Mouse (Mus musculus) left cerebral cortex, adult 9 months (tissue): Measurements from ENCODE around the gene Eepd1.

Experiments
- DNase-seq, 2 experiments: peaks; one replicate each; pipeline ENCODE4 v3.0.0; 2022; ENCODE audit warnings: low spot score in 2 of 2

Eepd1 gene

DNA sequence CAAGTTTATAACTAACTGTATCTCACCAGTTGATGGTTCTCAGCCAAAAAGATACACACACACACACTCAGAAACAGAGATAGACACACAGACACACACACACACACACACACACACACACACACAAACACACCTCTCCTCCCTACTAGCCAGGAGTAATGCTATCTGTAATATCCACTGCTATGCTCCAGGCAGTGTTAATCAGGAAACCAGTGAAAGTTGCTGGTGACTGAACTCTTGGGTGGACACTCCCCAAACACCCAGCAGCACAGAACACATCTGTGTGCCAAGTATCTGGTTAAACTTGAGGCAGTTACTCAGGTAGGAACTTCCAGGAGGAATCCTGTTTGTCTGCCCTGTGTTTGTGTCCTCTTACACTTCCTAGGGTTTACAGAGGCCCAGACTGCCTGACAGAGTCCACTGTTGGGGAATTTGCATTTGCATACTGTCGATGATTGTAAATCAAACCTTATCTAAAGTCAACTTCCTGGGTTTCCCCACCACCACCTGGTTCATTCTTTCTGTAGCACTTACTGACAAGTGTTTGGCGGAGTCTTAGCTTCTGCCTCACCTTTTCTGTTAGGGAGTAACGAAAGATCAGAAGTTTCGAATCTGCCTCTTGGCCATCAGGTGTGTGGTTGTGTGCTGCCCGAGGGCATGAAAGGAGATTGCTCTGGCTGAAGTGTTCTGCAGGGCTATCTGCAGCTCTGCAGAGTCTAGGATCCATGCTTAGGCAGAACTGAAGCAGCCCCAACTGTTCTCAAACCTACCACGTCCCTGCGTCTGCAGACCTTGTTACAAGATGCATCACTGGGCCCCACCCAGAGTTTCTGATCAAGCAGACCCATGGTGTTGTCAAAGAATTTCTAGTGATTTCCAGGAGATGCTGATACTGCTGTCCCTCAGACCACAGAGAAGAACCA is 97.6 kb downstream of the Eepd1 start:
- DNase-seq: no peak

DNA sequence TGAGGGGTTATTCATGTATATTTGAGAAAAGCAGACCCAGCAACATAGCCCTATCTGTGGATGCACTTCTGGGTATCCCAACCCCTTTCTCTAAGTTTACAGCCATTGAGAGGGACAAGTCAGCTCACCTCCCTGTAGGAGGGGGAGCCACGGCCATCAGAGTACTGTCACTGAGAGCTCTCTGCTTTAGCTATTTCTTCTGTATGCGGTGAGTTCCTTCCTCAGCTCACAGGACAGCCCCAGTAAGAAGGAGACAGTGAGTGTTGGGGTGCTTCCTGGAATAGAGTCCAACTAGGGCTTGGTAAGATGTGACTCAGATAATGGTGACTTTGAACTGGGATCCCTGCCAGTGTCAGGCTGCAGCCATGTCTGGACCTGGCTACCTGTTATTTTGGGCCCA is 102.3 kb downstream of the Eepd1 start:
- DNase-seq: no peak

- DNase-seq: no peak
Observed at GRCm38 (mm10) chr9:25585614-25586013, 104.3 kb downstream of the Eepd1 start.

- no peak for DNase-seq
Observed at GRCm38 (mm10) chr9:25588581-25588980, 107.2 kb downstream of the Eepd1 start.

DNA sequence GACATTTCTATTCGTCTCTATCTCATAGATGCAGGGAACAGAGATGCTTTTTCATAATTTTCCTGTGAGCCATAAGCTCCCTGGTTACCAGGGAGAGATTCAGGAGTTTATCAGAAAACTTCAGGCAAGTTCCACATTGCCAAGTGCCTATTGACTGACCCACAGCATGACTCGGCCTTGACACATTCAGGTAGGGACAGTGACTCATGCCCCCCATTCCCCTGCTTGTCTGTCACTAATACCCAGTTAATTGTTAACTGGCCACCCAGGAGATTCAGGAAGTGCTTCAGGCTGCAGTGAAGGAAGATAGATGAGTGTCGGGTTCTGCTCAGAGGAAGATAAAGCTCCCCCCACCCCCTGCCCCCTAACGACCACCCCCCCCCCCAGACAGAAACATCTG is 109.4 kb downstream of the Eepd1 start:
- DNase-seq: no peak

DNA sequence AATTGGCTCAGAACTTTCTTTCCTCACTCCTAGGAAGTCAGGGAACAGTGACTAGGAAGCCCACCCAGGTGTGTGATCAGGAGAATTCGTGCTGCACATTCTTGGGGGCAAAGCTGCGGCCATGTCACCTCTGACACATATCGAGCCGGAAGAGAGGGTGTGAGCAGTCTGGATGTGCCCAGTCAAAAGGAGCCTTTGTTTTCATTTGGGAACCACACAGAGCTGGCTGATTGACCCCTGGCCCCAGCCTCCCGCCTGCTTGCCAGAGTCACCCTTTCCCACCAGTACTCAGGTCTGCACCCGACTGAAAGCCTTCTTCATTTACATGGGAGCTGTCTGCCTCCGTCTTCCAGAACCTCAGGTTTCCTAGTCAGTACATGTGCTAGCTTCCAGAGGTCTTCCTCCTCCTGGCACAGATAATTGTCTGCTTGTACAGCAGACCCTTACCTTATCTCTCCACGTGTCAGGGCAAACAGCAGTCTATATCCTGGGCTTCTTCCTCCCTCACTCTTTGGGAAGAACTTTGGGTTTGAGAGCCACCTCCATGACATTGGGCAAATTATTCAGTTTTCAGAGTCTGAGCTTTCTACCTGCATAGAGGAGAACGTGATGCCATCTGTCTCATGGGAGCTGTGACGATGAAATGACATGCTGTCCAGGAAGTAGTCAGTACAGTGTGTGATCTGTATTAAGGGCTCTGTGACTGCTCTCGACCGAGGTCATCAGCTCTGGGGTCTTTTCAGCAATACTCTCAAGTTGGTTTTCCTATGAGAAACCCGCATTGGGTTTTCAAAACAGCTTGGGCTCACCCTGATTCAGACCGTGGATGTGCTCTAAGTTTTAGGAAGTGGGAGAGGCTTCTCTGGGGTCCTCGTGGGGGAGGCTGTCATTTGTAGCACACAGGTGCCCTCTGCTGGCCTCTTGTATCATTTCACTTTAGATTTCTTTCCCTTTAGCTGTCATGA is 110.3 kb downstream of the Eepd1 start:
- DNase-seq: no peak

DNA sequence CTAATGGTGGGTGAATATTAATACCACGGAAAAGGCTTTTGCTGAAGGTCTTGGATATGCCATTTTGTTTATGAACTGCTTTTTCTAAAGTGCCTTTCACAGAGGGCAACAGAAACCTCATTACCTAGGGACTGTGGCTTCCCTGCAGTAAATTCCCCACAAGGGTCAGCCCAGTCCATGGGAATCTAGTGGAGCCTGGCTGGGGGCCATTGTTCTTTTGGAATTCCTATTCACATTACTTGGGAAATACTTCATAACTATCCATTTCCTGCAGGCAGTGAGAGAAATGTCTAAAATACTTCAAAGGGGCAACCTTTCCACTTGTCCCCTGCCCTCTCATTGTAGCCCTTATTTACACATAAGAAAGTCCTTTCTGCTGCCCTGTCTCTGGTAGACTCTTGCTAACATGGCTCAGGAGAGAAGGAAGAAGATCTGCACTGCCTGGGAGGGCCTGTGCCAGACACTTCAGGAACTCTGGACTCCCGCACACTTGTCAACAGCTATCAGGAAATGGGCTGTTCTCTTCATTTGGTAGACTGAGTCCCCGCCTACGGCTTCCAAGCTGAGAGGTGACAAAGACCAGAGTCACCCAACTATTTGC is 111.1 kb downstream of the Eepd1 start:
- DNase-seq: no peak

- no peak for DNase-seq
Observed at GRCm38 (mm10) chr9:25624744-25625143, 143.4 kb downstream of the Eepd1 start.

DNA sequence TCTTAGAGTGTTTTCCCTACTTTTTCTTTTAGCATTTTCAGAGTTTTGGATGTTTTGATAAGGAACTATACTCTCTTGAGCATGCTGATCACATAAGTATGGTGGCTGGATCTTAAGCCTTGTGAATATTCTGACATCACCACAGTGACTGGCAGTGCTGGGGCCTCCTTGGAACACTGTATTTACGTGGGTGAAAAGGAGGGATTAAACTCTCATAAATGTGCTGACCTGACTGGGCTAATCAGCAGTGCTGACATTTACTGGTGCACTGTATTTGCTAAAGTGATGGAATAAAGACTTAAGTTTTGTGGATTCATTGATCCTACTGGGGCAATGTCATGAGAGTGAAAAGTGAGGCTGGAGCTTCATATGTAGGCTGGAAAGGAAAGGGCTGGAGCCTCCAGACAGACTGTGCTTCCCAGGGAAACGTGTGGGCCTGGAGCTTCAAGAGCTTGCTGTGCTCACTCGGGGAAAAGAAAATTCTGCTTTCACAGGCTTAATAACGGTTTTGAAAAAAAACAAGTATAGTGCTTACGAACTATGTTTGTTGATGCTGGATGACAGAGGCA is 148.3 kb downstream of the Eepd1 start:
- DNase-seq: no peak
